Mouse (Mus musculus): ENCODE measurements around the gene Heca.
"Not testable (repeated sequence)": the region's sequence is repeated elsewhere in the genome, so short reads cannot be mapped to it uniquely, and the experiment has no call there.

The Heca gene

DNA sequence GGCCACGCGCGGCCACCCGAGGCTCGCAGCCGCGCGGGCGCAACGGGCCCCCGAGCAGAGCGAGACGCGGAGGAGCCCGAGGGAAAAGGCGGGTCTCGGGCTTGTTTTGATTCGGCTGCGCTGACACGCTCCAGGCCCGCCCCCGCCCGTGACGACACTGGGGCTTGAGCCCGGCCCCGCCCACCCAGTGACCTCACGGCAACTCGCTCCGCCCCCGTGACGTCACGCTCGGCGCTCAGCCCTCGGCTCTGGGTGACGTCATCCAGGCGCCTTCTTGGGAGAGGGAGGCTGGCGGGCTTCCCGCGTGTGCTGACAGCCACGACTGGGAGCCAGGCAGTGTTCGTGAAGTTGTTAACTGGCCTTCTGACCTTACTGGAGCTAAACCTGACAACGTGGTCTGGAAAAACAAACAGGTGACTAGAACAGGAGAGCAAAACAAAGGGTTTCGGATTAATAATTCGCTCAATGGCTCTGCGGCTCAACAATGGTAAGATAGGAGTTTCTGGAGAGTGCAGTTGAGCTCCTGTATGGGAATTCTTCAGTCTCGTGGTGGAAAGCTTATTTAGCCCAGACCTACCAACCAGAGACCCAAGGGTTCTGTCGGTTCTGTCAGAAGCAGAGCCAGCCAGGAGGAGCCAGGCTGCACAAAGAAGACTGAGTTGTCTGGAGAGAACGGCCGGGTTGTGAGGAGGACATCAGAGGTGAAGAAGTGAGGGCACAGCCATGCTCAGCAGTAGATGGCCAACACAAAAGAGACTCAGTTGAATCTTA, at the start of gene Heca:
Heca (minus strand) TSS at position 108 of the 771 bp plus-strand sequence.
- peak; percentile 36 to 79 for DNase-seq (ENCODE audit: low spot score in 2 of 2)

DNA sequence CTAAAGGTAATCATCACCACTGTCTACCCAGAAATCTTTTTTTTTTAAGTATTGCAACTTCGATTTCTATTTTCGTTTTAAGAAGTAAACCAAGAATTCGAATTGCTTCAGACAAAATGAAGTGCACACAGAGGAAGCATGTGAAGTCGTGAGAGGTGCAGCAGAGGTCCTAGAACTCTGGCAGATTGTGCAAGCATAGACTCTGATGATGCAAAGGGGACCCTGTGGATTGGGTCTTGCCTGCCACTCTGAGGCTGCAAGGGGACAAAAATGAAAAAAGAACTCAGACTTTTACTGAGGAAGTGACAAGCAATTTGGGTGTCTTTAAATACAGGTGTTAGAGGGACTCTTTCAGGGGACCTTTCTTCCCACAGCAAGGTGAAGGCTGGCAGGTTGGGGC, 42.7 kb upstream of the Heca start:
- no peak for DNase-seq (ENCODE audit: low spot score in 2 of 2)

DNA sequence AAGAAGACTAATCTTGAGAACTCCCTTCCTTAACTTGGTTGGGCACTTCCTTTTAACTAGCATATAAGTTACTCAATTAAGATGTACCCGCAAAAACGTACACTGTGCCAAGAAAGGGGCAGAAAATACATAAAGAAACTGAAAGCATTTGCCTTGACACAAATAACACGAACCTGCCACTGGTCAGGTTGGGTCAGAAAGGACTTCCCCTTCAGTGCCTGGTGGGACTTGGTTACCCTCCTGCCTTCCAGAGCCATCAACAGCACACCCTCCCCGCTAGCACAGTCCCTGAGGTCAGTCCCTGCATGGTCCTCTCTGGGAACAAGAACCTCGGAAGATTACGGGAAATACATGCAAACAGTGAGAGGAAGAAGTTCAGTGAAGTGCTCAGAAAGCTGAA, 41.3 kb upstream of the Heca start:
- DNase-seq (ENCODE audit: low spot score in 2 of 2): no peak

DNA sequence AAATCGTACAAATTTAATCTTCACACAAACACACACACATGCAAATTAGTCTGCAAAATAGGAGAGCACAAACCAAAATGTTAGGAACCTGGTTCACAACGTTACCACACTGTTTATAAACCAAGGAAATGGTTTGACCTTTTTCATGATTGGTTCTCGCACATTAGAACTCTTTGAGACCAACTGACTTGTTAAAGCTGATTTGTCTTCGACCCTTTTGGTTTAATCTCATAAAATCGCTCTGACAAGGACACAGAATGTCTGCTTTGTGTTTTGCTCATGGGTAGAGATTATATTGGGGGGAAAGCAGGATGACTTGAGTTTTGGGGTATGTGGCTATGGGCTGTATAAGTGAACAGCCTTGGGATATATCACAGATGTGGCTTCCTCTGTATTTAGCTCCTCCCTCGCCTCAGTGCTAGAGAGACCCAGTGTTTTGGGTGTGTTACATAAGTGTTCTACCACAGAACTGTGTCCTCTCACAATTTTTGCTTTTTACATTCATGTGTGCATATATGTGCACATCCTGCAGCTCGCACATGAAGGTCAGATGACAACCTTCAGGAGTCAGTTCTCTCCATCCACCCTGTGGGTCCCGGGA, 40.1 kb upstream of the Heca start:
- DNase-seq (ENCODE audit: low spot score in 2 of 2): no peak

DNA sequence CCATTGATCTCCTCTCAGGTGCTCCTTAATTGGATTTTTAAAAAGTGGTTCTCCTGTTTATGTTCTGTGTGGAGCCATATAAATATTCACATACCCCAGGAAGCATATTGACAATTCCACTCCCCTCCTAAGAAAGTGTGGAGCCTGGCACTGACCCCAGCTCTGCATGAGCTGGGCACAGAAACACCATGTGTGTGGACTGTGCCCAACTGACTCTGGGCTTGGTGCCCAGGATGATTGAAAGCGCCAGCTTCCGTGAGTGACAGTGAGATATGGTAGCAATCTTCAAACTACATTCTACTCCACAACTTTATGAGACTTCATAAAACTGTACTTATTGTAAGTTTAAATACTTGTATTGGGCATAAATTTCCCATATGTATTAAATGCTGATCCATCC, 35.4 kb upstream of the Heca start:
- no peak for DNase-seq (ENCODE audit: low spot score in 2 of 2)

DNA sequence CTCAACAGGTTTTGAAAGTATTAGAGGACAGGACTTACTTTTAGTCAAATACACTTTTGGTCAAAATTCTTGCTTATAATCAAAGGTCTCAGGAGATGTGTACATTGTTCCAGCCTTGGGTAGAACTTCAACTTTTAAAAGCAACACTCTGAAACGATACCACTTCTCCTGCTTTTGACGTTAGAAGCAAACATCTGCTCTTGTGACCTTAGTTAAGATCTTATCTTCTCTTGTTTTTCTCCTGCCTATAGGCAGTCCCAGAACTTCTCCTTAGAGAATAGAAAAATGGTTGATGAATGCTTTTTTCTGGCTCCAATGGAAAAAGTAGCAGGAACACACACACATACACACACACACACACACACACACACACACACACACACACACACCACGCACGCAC, 18.2 kb upstream of the Heca start:
- DNase-seq (ENCODE audit: low spot score in 2 of 2): no peak

DNA sequence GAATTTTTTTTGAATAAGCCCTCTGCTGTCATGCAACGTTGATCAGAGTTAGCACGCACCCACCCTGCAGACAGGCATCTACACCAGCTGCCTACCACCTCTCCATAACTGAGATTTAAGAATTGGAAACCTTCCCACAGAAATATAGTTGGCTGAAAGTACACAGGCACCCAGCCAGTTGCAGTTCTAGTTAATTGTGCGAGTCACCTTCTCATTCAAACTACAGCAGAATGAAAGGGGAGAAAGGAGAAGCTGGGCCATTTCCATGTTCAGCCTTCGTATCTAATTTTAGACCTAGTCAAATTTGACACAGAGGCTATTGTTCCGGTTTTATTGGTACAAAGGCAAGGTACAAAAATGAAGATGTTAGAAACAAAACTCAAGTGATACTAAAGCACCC, 2.9 kb upstream of the Heca start:
- DNase-seq (ENCODE audit: low spot score in 2 of 2): peak in 1 of 2 experiments; percentile 54

DNA sequence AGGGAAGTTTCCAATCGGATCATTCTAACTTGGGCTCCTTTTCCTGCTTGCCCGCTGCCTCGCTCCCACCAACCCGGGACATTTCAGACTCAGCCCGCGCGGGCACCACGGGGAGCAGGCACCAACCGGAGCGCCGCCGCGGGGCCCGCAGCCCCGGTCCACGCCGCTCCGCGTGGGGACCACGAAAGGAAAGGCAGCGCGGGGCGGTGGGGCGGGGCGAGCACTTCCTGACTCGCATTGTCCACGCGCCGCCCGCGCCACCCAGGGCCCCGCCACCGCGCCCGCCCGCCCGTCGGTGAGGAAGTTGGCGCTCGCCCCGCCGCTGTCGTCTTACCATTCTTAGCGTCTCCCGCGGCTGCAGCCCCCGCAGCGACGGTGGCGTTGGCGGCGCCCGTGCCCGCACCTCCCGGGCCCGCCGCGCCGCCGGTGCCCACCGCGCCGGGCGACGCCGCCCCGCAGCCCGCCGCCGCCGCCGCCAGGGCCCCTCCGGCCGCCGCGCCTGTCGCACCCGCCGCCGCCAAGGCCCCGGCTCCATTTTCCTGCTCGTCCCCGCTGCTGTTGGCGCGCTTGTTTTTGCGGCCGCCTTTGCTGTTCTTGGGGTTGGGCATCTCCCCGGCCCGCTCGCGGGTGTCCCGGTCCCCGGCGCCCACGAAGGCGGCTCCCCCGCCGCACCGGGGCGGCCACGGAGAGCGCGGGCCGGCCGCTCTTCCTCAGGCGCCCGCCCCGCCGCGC, 526 bp downstream of the Heca start:
- DNase-seq (ENCODE audit: low spot score in 2 of 2): peak in 1 of 2 experiments; percentile 43

DNA sequence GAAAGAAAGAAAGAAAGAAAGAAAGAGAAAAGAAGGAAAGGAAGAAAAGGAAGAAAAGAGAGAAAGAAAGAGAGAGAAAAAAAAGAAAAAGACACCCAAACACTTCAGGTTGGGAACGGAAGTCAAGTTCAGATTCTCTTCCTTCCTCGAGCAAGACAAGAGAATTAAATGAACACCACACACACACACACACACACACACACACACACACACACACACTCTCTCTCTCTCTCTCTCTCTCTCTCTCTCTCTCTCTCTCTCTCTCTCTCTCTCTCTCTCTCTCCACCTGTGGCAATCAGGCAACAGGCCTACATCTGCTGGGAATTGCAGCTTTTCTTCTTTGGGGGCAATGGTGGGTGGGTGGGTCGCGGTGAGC, 1.1 kb downstream of the Heca start:
- DNase-seq (ENCODE audit: low spot score in 2 of 2): not testable (repeated sequence)

DNA sequence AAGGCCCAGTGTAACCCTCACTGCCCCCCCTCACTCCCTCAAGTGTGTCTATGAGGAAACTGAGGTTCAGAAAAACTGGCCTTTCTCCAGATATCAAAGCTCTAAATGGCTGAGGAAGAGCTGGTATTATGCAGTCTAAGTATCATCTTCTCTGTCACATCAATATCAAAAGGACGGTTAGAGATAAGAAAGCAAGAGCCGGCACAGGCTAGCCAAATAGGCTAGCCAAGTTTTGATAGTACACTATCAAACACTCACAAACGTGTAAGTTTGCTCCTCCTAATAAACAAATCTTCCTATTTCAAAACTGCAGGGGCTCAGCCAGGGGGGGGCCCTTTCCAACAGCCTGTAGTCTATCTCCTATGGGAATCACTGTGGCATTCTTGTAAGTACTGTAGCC, 1.8 kb downstream of the Heca start:
- DNase-seq (ENCODE audit: low spot score in 2 of 2): no peak

DNA sequence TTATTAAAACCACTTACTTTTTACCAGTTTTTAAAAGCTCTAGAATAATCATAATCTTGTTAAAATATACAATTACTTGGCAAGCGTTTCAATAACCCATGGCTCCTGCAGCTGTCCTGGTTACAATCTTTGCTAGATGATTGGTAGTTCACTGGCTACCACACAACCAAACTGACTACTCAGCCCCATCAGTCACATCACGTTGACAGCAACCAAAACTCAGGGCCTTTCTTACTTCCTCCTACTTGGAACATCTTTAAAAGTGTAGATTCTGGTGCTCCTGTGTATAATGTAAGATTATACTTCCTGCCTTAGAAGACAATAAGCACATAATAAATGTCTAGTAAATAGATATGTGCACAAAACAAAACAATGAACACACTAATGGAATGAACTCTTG, 14.2 kb downstream of the Heca start:
- DNase-seq (ENCODE audit: low spot score in 2 of 2): no peak

DNA sequence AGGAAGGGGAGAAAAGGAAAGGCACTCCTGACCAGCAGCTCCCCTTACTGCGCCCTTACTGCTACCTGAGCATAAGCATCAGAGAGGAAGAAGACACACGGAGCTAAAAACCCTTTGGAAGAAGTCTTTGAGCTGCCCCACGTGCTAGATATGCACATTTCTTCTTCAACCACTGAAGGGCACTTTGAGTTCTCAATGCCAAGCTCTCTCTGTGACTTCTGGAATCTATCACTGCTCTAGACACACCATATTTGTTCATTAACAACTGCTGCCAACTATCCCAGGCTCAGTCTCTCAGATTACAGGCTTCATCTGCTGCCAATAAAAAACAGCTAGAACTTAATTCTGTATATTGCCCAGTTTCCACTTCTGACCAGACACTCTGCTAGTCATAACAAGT, 15.7 kb downstream of the Heca start:
- DNase-seq (ENCODE audit: low spot score in 2 of 2): no peak

DNA sequence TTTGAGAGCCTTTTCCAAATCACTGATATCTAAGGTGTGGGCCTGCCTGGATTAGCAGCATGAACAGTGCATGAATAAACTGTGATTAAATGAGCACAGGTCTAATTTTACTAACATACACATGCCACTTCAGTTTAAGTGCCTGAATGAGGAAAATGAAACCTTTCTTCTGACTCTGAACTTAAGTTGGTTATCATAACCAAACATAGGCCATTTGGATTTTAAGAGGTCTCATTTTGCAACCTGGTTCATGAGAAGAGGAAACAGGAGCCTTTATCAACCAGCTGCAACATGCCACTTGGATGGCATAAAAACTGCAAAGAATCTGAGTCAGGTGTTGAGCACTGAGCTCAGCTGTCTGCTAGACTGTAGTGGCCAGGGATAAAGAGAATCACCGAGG, 16.7 kb downstream of the Heca start:
- no peak for DNase-seq (ENCODE audit: low spot score in 2 of 2)

DNA sequence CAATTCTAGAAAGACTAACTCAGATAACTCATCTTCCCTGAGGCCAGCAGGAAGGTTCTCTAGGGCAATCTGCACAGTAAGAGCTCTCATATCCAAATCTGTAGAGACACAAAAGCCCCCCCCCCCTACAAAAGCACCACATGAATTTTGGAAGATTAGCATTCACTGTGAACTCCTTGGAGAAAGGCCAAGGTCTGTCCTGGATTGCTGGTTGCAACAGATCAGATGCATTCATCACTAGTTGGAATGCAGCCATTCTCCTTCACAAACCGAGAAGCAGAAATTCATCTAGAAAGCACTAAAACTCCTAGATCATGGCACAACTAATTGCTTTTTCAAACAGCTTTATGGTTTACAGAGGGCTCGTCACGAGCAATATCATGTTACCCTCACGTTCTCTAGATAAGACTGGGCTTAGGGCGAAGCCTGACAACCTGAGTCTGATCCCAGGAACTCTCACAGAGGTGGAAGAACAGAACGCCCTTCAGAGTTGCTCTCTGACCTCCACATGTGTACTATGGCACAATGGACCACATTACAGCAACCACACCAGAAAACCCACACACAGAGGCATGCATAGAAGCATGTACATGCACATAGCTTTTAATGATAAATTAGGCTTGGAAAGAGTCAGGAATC, 17.3 kb downstream of the Heca start:
- DNase-seq (ENCODE audit: low spot score in 2 of 2): peak in 1 of 2 experiments; percentile 12

DNA sequence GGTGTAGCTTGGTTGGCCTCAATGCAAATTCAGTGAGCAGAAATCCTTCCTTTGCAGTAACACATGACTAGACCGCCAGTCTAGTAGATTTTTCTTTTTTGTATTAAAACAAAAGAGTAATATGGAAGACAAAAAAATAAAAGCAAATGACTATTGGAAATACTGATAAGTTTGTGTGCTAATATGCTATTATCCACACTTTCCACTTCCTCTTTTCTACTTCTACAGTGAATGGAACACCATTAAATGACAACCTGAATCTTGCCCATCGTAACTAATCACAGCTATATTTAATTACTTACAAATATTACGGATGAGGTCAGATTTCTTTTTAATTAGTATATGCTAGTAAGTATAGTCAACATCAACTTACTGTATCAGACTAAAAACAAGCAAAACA, 22.7 kb downstream of the Heca start:
- DNase-seq (ENCODE audit: low spot score in 2 of 2): no peak

DNA sequence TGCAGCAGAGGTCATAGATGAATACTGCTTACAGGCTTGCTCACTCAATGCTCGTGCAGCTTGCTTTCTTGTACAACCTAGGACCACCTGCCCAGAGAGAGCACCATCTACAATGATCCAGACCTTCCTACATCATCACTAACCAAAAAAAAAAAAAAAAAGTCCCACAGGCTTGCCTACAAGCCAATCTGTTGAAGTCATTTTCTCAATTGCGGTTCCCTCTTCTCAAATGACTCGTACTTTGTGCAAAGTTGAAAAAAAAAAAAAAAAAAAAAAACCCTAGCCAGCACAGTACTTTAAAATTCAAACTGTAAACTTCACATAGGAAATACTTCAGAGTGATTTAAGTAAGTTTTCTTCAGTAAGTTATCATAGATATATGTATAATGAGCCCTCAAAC, 23.7 kb downstream of the Heca start:
- DNase-seq (ENCODE audit: low spot score in 2 of 2): no peak

DNA sequence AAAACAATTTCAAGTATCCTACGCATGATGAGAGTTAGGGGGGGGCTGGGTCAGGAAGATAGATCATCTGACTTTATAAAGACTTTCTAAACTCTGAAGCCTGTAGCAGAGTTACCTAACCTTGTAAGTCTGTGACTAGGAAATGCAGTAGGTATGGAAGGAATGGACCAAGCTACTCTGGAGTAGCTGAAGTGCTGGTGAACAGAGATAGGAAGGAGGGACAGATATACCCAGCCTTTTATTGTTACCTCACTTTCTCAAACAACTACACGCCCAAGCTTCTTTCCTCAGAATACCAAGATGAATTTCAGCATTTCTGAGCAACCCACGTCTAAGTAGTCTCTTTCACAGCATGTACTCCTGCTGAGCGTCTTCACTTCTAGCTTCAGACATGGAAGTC, 26.5 kb downstream of the Heca start:
- no peak for DNase-seq (ENCODE audit: low spot score in 2 of 2)

DNA sequence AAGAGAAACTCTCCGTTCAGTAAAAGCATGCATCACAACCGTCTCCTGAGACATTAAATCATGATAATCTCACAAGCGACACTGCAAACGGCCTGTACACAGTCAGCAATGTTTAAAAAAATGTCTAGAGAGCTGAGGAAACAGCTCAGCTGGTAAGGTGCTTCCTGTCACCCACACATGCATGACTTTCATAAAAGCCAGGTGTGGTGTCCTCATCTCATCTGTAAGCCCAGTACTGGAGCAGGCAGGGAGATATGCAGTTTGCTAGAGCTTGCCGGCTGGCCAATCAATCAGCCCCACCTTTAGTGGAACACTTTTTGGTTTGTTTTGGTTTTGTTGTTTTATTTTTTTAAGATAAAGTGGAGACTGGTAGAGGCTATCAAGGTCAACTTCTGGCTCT, 27.9 kb downstream of the Heca start:
- no peak for DNase-seq (ENCODE audit: low spot score in 2 of 2)

DNA sequence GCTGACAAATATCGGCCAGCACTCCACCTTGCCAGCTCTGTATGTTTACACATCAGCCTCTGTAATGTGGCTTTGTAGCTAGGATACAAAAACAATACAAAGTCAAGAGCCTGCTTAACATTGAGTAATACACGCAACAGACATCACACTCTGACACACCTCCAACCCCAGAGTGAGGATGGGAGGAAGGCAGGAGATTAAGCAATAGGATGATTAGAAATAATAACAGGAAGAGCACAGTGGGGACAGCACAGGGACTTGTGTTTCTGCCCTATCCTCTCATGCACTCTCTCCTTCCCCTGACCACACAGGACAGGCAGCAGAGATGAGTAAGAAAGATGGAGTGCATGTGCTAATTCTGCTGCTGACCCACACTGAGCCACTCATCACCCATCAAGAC, 28.8 kb downstream of the Heca start:
- DNase-seq (ENCODE audit: low spot score in 2 of 2): no peak

DNA sequence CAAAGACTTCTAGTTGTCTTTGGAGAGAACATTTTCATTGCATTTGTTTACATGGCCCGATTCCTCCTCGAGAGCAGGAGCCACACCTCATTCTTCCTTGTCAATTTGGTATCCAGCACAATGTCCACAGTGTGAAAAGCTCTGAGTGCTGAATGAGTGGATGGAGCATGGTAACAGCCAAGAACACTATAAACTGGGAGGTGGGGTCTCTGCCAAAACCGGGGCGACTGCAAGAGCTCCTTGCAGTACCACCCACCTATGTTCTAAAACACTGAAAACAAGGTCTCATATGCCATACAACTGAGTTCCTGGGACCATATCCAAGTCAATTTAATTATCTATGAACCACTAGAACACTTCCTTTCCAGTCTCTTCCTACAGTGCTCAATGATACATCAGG, 39.1 kb downstream of the Heca start:
- DNase-seq (ENCODE audit: low spot score in 2 of 2): peak in 1 of 2 experiments; percentile 23

DNA sequence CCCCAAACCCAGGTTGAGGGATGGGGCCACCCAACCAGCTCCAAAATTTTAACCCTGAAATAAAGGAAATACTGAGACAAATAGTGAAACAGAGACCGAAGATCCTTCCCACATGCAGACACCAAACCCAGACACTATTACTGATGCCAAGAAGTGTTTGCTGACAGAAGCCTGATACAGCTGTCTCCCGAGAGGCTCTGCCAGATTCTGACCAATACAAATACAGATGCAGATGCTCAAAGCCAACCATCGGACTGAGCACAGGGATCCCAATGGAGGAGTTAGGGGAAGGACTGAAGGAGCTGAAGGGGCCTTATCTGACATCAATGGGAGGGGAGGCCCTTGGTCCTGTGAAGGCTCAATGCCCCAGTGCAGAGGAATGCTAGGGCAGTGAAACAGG, 41.5 kb downstream of the Heca start:
- not testable (repeated sequence) for DNase-seq (ENCODE audit: low spot score in 2 of 2)

DNA sequence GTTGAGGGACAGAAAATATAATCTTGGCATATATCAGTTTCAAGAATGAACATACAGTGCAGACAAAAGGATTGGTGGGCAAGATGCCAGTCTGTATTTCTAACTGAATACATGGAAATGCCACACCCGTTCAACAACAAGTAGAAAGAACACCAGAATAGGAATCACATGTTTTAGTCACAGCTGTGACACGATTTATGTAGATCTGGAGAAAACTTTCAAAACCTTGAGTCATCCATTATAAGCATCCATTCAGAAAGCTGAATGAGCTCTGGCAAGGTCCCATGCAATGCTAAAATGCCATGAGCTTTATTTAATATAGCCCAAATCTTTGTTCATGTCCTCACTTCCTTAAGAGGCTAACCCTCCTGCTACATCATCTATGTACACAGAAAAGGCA, 44.4 kb downstream of the Heca start:
- DNase-seq (ENCODE audit: low spot score in 2 of 2): no peak

DNA sequence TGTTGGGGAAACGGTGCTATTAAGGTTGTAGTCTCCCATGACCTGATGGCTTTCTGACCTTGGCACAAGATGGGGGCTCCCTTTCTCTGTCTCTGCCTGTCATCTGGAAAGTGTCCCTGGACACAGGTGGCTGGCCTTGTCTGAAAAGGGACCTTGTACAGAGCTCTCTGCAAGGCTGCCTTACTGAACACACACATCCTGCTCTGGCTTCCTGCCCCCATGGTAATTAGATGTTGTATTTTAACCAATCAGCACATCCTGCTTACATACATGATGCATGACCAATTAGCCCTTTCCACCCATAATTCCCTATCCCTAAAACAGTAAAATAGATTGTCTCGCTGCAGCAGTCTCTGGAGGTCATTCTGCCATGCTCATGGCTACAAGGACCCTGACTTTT, 67.1 kb downstream of the Heca start:
- DNase-seq (ENCODE audit: low spot score in 2 of 2): no peak

All from left cerebral cortex, adult 9 months (tissue).